Mouse (Mus musculus) G1E (cell line): ENCODE data around the gene Anxa11.

Experiments
- CTCF ChIP-seq: IDR thresholded peaks from 2 replicates; pipeline ENCODE4 v1.5.1; 2012; ENCODE audit warnings: low read depth, low read length, inconsistent platforms, mixed read lengths
- GATA1 ChIP-seq: IDR thresholded peaks from 2 replicates; pipeline ENCODE4 v1.6.1; 2012; ENCODE audit warnings: borderline replicate concordance, low read length, inconsistent platforms, mixed read lengths
- GATA2 ChIP-seq: IDR thresholded peaks from 2 replicates; pipeline ENCODE4 v1.6.1; 2012; ENCODE audit warnings: low read depth, low read length, inconsistent platforms, borderline replicate concordance
- TAL1 ChIP-seq: conservative IDR thresholded peaks from 2 replicates; pipeline ENCODE4 v1.6.1; 2012; ENCODE audit warnings: low read depth, low read length, inconsistent platforms, mixed read lengths

- TF ChIP-seq CTCF, result no peak
- TF ChIP-seq GATA1, result no peak
- no peak for TF ChIP-seq GATA2
- no peak for TF ChIP-seq TAL1
Measured at GRCm38 (mm10) chr14:25826866-25827265, 15.1 kb upstream of the Anxa11 start.
